Mouse (Mus musculus): ENCODE measurements at regions not wholly inside any gene's neighbourhood (a gene's known extent, or its start where the extent isn't known, plus 50 kb on each side); places are given as distances from the start of the nearest gene placed in this dataset.

DNA sequence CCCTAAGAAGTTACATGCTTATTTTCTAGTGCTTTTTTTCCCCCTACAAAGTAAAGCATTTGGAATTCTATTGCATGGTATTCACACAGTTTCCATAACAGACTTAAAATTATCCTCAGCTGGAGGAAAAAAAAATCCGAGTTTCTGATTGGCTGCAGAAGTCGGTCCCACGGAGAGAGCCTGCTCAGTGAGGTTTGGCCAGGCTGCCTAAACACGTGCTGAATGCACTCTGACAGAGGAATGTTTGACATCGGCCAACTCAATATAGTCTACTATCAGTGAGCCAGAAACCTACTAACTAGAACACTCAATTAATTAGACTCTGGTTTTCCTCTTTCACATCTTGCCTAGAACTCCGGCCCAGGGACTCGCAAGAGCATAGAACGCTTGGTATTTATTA lies 204.9 kb downstream of the Rab11fip2 start:
- no peak for TF ChIP-seq UBTF (IDR thresholded peaks at IDR 0.05; ENCODE audit: borderline replicate concordance, insufficient read depth, low read depth, low read length)
- no peak for TF ChIP-seq MAZ (IDR thresholded peaks at IDR 0.05; ENCODE audit: low read depth, low read length)
- no peak for TF ChIP-seq CTCF (IDR thresholded peaks at IDR 0.05 in 2 of 3, conservative IDR thresholded peaks at IDR 0.05 in 1 of 3; ENCODE audit: control insufficient read depth in 1 of 3, insufficient read depth in 1 of 3, low read depth in 2 of 3, low read length in 3 of 3, poor library complexity in 1 of 3, severe bottlenecking in 1 of 3)
- no peak for TF ChIP-seq MAFK (IDR thresholded peaks at IDR 0.05; ENCODE audit: borderline replicate concordance, low read depth, low read length)
- no peak for TF ChIP-seq EP300 (IDR thresholded peaks at IDR 0.05; ENCODE audit: low read depth in 1 of 2, low read length in 2 of 2)
- TF ChIP-seq POLR2A (IDR thresholded peaks at IDR 0.05; ENCODE audit: control insufficient read depth in 1 of 2, insufficient read depth in 1 of 2, low read depth in 1 of 2, low read length in 2 of 2, poor library complexity in 1 of 2) = no peak
- no peak for TF ChIP-seq SIN3A (IDR thresholded peaks at IDR 0.05; ENCODE audit: low read length)
- TF ChIP-seq GABPA (IDR thresholded peaks at IDR 0.05; ENCODE audit: low read depth, low read length) = no peak
- TF ChIP-seq NRF1 (IDR thresholded peaks at IDR 0.05; ENCODE audit: insufficient read depth, low read depth, low read length, poor library complexity, severe bottlenecking) = no peak
- TF ChIP-seq ETS1 (IDR thresholded peaks at IDR 0.05; ENCODE audit: low read depth, low read length) = no peak
- TF ChIP-seq POLR2AphosphoS5 (IDR thresholded peaks at IDR 0.05; ENCODE audit: borderline replicate concordance, low read depth, low read length) = no peak
- no peak for TF ChIP-seq NELFE (IDR thresholded peaks at IDR 0.05; ENCODE audit: low read depth, low read length)
